Mouse (Mus musculus): Measurements from ENCODE around the gene Cc2d1a. TPM values are rescaled to one million over a fixed set of nuclear protein-coding genes. Genes with fewer than 3 reads are reported as not detected.

The Cc2d1a gene
- 30.3 TPM for total RNA-seq (2023)

GRCm38 (mm10) chr8:84147769-84148530 lies at the start of gene Cc2d1a, which contains the start of gene 4930432K21Rik:
Gene Cc2d1a, minus strand, starts transcription at chr8:84147936.
Gene 4930432K21Rik, plus strand, starts transcription at chr8:84148025.

GRCm38 (mm10) chr8:84185117-84185516 lies 37.4 kb upstream of the Cc2d1a start, which contains the start of gene Nanos3:
Gene Nanos3, minus strand, starts transcription at chr8:84185217.

GRCm38 (mm10) chr8:84125656-84126055 lies 22.1 kb downstream of the Cc2d1a start, which contains the start of gene Podnl1:
Gene Podnl1, plus strand, starts transcription at chr8:84125989.

GRCm38 (mm10) chr8:84104697-84105609 lies 42.8 kb downstream of the Cc2d1a start, which contains the start of gene Dcaf15:
Gene Dcaf15, minus strand, starts transcription at chr8:84104768.

Other genes starting within 250 kb of the Cc2d1a start
- 59.2 TPM for gene Adgrl1, start 247.8 kb downstream of the Cc2d1a start, total RNA-seq (2023)
- 0.53 TPM for gene Gm10644, start 192.7 kb downstream of the Cc2d1a start, total RNA-seq (2023)
- 3.9 TPM for gene Asf1b, start 192.4 kb downstream of the Cc2d1a start, total RNA-seq (2023)
- gene Prkaca, start 174.9 kb downstream of the Cc2d1a start, total RNA-seq (2023), result 37.1 TPM
- gene Samd1, start 150.3 kb downstream of the Cc2d1a start, total RNA-seq (2023), result 42.4 TPM
- not detected for gene 1700067K01Rik, start 146.4 kb downstream of the Cc2d1a start, total RNA-seq (2023)
- not detected for gene 2210011C24Rik, start 135.8 kb downstream of the Cc2d1a start, total RNA-seq (2023)
- gene Palm3, start 126.5 kb downstream of the Cc2d1a start, total RNA-seq (2023), result not detected
- gene Il27ra, start 105.3 kb downstream of the Cc2d1a start, total RNA-seq (2023), result 187 TPM
- not detected for gene Rln3, start 102.9 kb downstream of the Cc2d1a start, total RNA-seq (2023)
- gene Gm10643, start 82.8 kb downstream of the Cc2d1a start, total RNA-seq (2023), result 2.9 TPM
- 113 TPM for gene Rfx1, start 81.1 kb downstream of the Cc2d1a start, total RNA-seq (2023)
- gene Dcaf15, start 43.2 kb downstream of the Cc2d1a start, total RNA-seq (2023), result 63.6 TPM
- 4.2 TPM for gene Podnl1, start 21.9 kb downstream of the Cc2d1a start, total RNA-seq (2023)
- 2.7 TPM for gene 4930432K21Rik, start 89 bp upstream of the Cc2d1a start, total RNA-seq (2023)
- gene Nanos3, start 37.3 kb upstream of the Cc2d1a start, total RNA-seq (2023), result not detected
- 36.1 TPM for gene Zswim4, start 89.1 kb upstream of the Cc2d1a start, total RNA-seq (2023)
- gene D8Ertd738e, start 101.8 kb upstream of the Cc2d1a start, total RNA-seq (2023), result 193 TPM
- gene Mri1, start 109.4 kb upstream of the Cc2d1a start, total RNA-seq (2023), result 31.7 TPM
- gene Ccdc130, start 122.4 kb upstream of the Cc2d1a start, total RNA-seq (2023), result 18.3 TPM
- 10.9 TPM for gene Cacna1a, start 240.5 kb upstream of the Cc2d1a start, total RNA-seq (2023)

Measured in CD4-positive naive resting alpha-beta T cell, adult 76 days (primary cell).